Mouse (Mus musculus) myocyte (in vitro differentiated cells): ENCODE results near the gene Tfap4.
A peak's percentile ranks its signal among the peaks of the same experiment; 100 is the strongest.

ENCODE experiments used
- CEBPB ChIP-seq: IDR thresholded peaks from 2 replicates; pipeline ENCODE4 v1.6.1; 2011; ENCODE audit warnings: mild to moderate bottlenecking, moderate library complexity; ENCODE audit not compliant: poor library complexity, insufficient read depth, severe bottlenecking
- E2F4 ChIP-seq: IDR thresholded peaks from one replicate; pipeline ENCODE4 v1.6.1; 2011; ENCODE audit warnings: mild to moderate bottlenecking, control low read depth, moderate library complexity; ENCODE audit not compliant: insufficient read depth
- MAX ChIP-seq: IDR thresholded peaks from one replicate; pipeline ENCODE4 v1.6.1; 2011; ENCODE audit warnings: low read depth, mild to moderate bottlenecking, control low read depth
- MYOD1 ChIP-seq, 3 experiments: IDR thresholded peaks; one replicate each; pipeline ENCODE4 v1.6.1; 2011; ENCODE audit warnings: control low read depth in 2 of 3, low read depth in 2 of 3, mild to moderate bottlenecking in 2 of 3, moderate library complexity in 1 of 3; ENCODE audit not compliant: insufficient read length in 2 of 3, control insufficient read depth in 1 of 3
- MYOG ChIP-seq, 3 experiments: IDR thresholded peaks; one replicate each; pipeline ENCODE4 v1.6.1; 2011; ENCODE audit warnings: control low read depth in 2 of 3, low read depth in 2 of 3, mild to moderate bottlenecking in 2 of 3; ENCODE audit not compliant: insufficient read length in 2 of 3, control insufficient read depth in 1 of 3, insufficient read depth in 1 of 3
- POLR2A ChIP-seq: IDR thresholded peaks from one replicate; pipeline ENCODE4 v1.6.1; 2011; ENCODE audit warnings: low read depth, mild to moderate bottlenecking, control low read depth, moderate library complexity; ENCODE audit not compliant: insufficient read length
- POLR2AphosphoS2 ChIP-seq: IDR thresholded peaks from one replicate; pipeline ENCODE4 v1.6.1; 2011; ENCODE audit warnings: low read depth, control low read depth; ENCODE audit not compliant: insufficient read length
- REST ChIP-seq: IDR thresholded peaks from one replicate; pipeline ENCODE4 v1.6.1; 2011; ENCODE audit warnings: mild to moderate bottlenecking, control low read depth, moderate library complexity; ENCODE audit not compliant: insufficient read depth, insufficient read length
- SRF ChIP-seq: IDR thresholded peaks from one replicate; pipeline ENCODE4 v1.6.1; 2011; ENCODE audit warnings: low read depth; ENCODE audit not compliant: control insufficient read depth, insufficient read length
- TCF12 ChIP-seq: IDR thresholded peaks from one replicate; pipeline ENCODE4 v1.6.1; 2011; ENCODE audit warnings: mild to moderate bottlenecking, control low read depth; ENCODE audit not compliant: poor library complexity, insufficient read depth, severe bottlenecking
- TCF3 ChIP-seq: IDR thresholded peaks from one replicate; pipeline ENCODE4 v1.6.1; 2011; ENCODE audit warnings: low read depth, control low read depth; ENCODE audit not compliant: insufficient read length
- USF1 ChIP-seq: IDR thresholded peaks from one replicate; pipeline ENCODE4 v1.6.1; 2011; ENCODE audit warnings: low read depth, mild to moderate bottlenecking, control low read depth, moderate library complexity

DNA sequence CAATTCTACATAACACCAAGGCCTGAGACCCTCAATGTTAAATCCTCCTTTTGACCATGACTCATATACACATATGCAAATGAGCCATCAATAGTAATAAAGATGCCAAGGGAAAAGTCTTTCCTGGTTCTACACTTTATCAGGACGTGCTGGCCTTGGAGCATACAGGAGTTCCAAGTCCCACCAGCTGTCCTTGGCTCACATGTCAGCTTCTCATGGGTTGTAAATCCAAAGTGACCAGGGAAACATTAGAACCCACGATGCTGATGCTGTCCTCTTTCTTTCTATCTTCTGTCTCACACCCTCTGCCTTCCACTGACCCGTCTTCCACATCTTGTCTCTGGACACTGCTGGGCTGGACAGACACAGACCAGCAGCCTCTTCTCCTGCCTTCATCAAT is 58.0 kb downstream of the Tfap4 start:
- TF ChIP-seq MYOG (IDR thresholded peaks at IDR 0.05; ENCODE audit: control insufficient read depth in 1 of 3, insufficient read depth in 1 of 3, insufficient read length in 2 of 3, low read depth in 2 of 3), result peak in 1 of 3 experiments; percentile 54
- TF ChIP-seq CEBPB, result no peak
- no peak for TF ChIP-seq TCF12
- TF ChIP-seq POLR2A, result no peak
- TF ChIP-seq POLR2AphosphoS2, result no peak
- no peak for TF ChIP-seq MAX
- no peak for TF ChIP-seq USF1
- TF ChIP-seq SRF, result no peak
- TF ChIP-seq E2F4, result no peak
- TF ChIP-seq MYOD1 (IDR thresholded peaks at IDR 0.05; ENCODE audit: control insufficient read depth in 1 of 3, insufficient read length in 2 of 3, low read depth in 2 of 3), result peak in 1 of 3 experiments; percentile 25
- no peak for TF ChIP-seq TCF3
- TF ChIP-seq REST, result no peak
